Mouse (Mus musculus): ENCODE data around the gene Kansl2. TPM values are rescaled to one million over a fixed set of nuclear protein-coding genes. Genes with fewer than 3 reads are reported as not detected.
"Not testable (repeated sequence)": the region's sequence is repeated elsewhere in the genome, so short reads cannot be mapped to it uniquely, and the experiment has no call there.

Gene Kansl2
- polyA plus RNA-seq, 1 experiment: 78.4 TPM

DNA sequence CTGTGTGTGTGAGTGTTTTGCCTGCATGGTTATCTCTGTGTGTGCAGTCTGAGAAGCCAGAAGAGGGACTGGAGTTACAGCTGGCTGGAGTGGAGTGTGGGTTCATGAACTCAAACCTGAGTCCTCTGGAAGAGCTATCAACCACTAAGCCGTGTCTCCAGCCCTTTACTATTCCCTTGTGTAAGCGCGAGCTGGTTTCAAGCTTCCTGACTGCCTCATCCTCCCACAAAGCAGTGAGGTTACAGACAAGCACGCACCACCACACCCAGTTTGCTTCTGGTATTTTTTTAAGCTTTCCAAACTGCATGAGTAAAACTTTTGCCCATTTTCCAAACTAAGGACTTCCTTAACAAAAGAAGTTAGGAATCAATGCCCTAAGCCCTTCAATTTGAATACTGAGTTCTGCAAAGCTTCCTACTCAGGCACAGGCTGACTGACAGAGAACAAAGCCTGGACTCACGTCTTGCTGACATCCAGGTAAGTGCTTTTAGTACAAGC, 5.9 kb downstream of the Kansl2 start:
- Histone ChIP-seq H3K27ac (ENCODE audit: control insufficient read depth, insufficient read depth, low read length) (no peak overlapping the region), H3K4me1 (replicated peaks; ENCODE audit: control insufficient read depth, insufficient read depth, low read length) (peaks cover 8% of the 10 kb centered on the region), H3K27me3 (ENCODE audit: control insufficient read depth, insufficient read depth, low read length) (no peaks in the 10 kb centered on the region), H3K36me3 (ENCODE audit: control insufficient read depth, insufficient read depth, low read length) (peaks cover 83% of the 10 kb centered on the region), H3K4me3 (ENCODE audit: control insufficient read depth, insufficient read depth, low read length) (no peak overlapping the region)
- TF ChIP-seq CTCF (IDR thresholded peaks at IDR 0.05; ENCODE audit: borderline replicate concordance, control insufficient read depth, extremely low read depth, insufficient read depth, low read length, poor library complexity) (no peak), POLR2A (IDR thresholded peaks at IDR 0.05; ENCODE audit: control insufficient read depth, extremely low read depth, insufficient read depth, low read length, poor library complexity) (no peak)
- WGBS: 87% methylated on average over 5 of the region's 5 CpGs
- DNase-seq: no peak

DNA sequence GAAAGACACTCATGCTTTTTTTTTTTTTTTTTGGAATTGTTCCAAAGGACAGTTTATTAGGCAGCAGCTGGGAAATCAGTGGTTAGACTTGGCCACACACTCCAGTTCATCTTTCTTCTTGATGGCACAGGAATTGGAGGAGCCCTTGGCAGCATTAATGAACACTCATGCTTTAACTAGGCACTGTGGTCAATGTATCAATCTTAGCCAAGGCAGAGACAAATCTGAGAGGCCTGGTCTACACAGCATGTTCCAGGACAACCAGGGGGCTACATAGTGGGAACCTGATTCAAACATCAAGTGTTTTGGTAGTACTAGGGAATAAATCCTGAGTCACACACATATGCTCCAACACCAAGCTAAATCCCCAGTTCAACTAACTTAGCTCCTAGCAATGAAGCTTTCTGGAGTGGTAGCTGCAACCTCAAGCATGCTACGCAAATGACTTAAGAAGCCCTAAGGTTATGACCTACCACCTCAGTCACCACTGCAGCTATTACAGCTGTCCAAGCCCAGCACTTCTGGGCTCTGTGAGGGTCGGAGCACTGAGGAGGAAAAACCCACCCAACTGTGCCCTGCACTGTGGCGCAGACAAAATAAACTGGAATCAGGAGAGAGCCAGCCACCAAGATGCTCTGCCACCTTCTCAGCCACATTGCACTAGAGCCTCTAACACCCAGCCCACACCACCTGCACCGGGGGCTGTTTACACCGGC, 6.8 kb downstream of the Kansl2 start:
- H3K27me3 ChIP-seq (ENCODE audit: control insufficient read depth, insufficient read depth, low read length): no peaks in the 10 kb centered on the region
- TF ChIP-seq CTCF (IDR thresholded peaks at IDR 0.05; ENCODE audit: borderline replicate concordance, control insufficient read depth, extremely low read depth, insufficient read depth, low read length, poor library complexity): no peak
- no peak for TF ChIP-seq POLR2A (IDR thresholded peaks at IDR 0.05; ENCODE audit: control insufficient read depth, extremely low read depth, insufficient read depth, low read length, poor library complexity)
- peaks cover under 1% of the 10 kb centered on the region for H3K4me1 ChIP-seq (replicated peaks; ENCODE audit: control insufficient read depth, insufficient read depth, low read length)
- DNase-seq: no peak
- 91% methylated on average over 5 of the region's 5 CpGs for WGBS
- no peak overlapping the region for H3K27ac ChIP-seq (ENCODE audit: control insufficient read depth, insufficient read depth, low read length)
- no peak overlapping the region for H3K4me3 ChIP-seq (ENCODE audit: control insufficient read depth, insufficient read depth, low read length)
- peaks cover 92% of the 10 kb centered on the region for H3K36me3 ChIP-seq (ENCODE audit: control insufficient read depth, insufficient read depth, low read length)

DNA sequence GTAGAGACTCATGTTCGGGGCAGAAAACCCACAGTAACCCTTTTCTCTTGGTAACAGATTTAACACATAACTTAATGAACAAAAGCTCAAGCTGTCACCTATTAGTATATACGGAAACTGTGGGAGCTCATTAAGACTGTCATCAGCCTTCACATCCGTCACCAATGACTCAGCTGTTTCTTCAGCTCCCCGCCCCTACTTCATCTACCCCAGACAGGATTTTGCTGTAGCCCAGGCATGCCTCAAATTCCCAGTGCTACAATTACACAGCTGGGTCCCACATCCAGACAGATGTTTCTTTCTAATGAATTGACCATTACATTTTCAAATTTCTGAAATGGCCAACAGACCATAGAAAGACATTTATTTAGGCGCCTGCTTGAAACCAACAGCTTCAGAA, 8.0 kb downstream of the Kansl2 start:
- Histone ChIP-seq H3K4me1 (replicated peaks; ENCODE audit: control insufficient read depth, insufficient read depth, low read length) (no peaks in the 10 kb centered on the region), H3K36me3 (ENCODE audit: control insufficient read depth, insufficient read depth, low read length) (peaks cover 96% of the 10 kb centered on the region), H3K4me3 (ENCODE audit: control insufficient read depth, insufficient read depth, low read length) (no peak overlapping the region), H3K27ac (ENCODE audit: control insufficient read depth, insufficient read depth, low read length) (no peak overlapping the region), H3K27me3 (ENCODE audit: control insufficient read depth, insufficient read depth, low read length) (no peaks in the 10 kb centered on the region)
- 94% methylated on average over 5 of the region's 5 CpGs for WGBS
- TF ChIP-seq POLR2A (IDR thresholded peaks at IDR 0.05; ENCODE audit: control insufficient read depth, extremely low read depth, insufficient read depth, low read length, poor library complexity) (no peak), CTCF (IDR thresholded peaks at IDR 0.05; ENCODE audit: borderline replicate concordance, control insufficient read depth, extremely low read depth, insufficient read depth, low read length, poor library complexity) (no peak)
- no peak for DNase-seq

DNA sequence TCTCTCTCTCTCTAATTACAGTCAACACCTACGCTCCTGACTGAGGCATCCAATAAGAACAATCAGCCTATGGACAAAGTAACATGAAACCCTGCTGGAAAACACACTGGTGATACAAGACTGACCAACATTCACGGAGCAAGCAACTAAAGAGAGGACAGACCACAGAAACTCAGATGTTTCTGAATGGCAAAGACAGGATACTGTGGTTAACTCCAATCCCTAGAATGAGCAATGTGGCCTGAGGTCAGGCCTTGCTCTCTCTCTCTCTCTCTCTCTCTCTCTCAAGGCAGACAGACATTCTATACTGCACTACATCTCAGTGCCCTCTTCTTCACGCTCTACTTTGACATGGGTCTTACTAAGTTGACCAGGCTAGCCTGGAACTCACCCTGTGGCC, 12.8 kb downstream of the Kansl2 start:
- H3K4me1 ChIP-seq (replicated peaks; ENCODE audit: control insufficient read depth, insufficient read depth, low read length): 0 out of 2 replicates have a peak, but pooled peaks cover 2% of the 10 kb centered on the region
- no peak overlapping the region for H3K4me3 ChIP-seq (ENCODE audit: control insufficient read depth, insufficient read depth, low read length)
- peaks cover 71% of the 10 kb centered on the region for H3K36me3 ChIP-seq (ENCODE audit: control insufficient read depth, insufficient read depth, low read length)
- no peak overlapping the region for H3K27ac ChIP-seq (ENCODE audit: control insufficient read depth, insufficient read depth, low read length)
- 60% methylated on average over 3 of the region's 3 CpGs for WGBS
- H3K27me3 ChIP-seq (ENCODE audit: control insufficient read depth, insufficient read depth, low read length): no peaks in the 10 kb centered on the region
- no peak for DNase-seq
- TF ChIP-seq POLR2A (IDR thresholded peaks at IDR 0.05; ENCODE audit: control insufficient read depth, extremely low read depth, insufficient read depth, low read length, poor library complexity) (no peak), CTCF (IDR thresholded peaks at IDR 0.05; ENCODE audit: borderline replicate concordance, control insufficient read depth, extremely low read depth, insufficient read depth, low read length, poor library complexity) (no peak)

DNA sequence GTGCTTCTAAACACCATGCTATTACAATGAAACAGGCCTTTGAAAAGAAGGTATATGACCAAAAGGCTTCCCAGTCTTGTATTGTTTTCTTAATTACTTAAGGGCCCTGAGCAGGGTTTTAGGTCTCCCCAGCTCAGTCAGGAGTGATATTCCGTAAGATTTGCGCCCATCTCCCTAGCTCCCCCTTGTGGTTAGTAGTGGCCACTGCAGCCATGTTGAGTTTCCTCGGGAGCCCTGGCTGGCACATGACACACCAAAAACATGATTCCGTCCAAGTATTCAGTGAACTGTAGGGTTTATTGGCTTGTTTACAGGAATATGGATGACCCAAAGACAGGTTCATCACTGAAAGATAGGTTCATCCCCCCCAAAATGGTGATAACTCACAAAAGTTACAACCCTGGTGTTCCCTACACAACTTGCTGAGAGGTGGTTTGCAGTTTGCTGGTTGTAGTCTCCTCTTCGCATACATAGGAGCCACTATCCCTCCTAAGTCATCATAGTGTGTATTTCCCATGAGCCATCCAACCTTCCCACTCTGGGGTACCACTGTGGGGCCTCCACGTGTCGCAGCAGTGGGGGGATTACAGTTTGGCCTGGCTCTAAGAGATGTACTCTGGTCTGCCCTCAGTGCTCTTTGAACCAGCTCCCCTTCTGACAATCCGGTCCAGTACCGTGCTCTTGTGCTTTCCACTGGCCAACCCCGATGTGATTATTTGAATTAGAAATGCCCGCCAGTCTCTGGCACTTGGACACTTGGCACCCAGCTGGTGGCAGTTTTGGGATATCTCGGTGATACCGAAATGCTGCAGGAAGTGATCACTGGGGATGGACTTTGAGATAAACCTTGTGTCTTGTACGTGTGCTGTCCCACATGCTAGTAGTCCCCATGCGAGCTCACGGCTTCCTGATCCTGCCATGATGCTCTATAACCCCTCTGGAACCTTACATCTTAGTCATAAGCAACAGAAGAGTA, 16.4 kb downstream of the Kansl2 start:
- Histone ChIP-seq H3K36me3 (ENCODE audit: control insufficient read depth, insufficient read depth, low read length) (peaks cover 36% of the 10 kb centered on the region), H3K4me3 (ENCODE audit: control insufficient read depth, insufficient read depth, low read length) (no peak overlapping the region), H3K4me1 (replicated peaks; ENCODE audit: control insufficient read depth, insufficient read depth, low read length) (peaks cover 24% of the 10 kb centered on the region), H3K27me3 (ENCODE audit: control insufficient read depth, insufficient read depth, low read length) (no peaks in the 10 kb centered on the region), H3K27ac (ENCODE audit: control insufficient read depth, insufficient read depth, low read length) (no peak overlapping the region)
- peak; percentile 74 for DNase-seq
- WGBS: 77% methylated on average over 16 of the region's 16 CpGs
- TF ChIP-seq POLR2A (IDR thresholded peaks at IDR 0.05; ENCODE audit: control insufficient read depth, extremely low read depth, insufficient read depth, low read length, poor library complexity) (no peak), CTCF (IDR thresholded peaks at IDR 0.05; ENCODE audit: borderline replicate concordance, control insufficient read depth, extremely low read depth, insufficient read depth, low read length, poor library complexity) (peak; percentile 72; the same call in 1 of the 2 replicates)

DNA sequence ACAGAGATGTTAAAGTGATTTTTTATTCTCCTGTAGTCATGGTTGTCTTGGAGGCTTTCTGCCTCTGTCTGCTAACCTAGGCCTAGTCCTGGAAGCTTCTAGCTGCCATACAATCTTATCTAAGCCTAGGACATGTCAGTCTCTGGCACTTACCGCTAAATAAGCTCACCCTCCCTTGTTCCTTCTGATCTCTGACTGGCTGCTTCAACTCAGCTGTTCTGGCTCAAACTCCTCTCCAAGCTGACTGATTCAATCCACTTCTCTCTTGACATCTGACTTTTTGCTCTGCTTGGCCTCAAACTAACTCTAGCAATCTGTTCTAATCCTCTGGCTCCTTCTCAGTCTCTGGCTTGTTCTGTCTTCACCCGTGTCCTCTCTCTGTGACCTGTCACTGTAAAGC, 19.2 kb downstream of the Kansl2 start:
- H3K4me1 ChIP-seq (replicated peaks; ENCODE audit: control insufficient read depth, insufficient read depth, low read length): peaks cover 36% of the 10 kb centered on the region
- WGBS: 87% methylated on average over 2 of the region's 2 CpGs
- H3K27me3 ChIP-seq (ENCODE audit: control insufficient read depth, insufficient read depth, low read length); DNase-seq; H3K4me3 ChIP-seq (ENCODE audit: control insufficient read depth, insufficient read depth, low read length): not testable (repeated sequence)
- peaks cover 10% of the 10 kb centered on the region for H3K36me3 ChIP-seq (ENCODE audit: control insufficient read depth, insufficient read depth, low read length)
- H3K27ac ChIP-seq (ENCODE audit: control insufficient read depth, insufficient read depth, low read length): peak overlapping the region; percentile 91
